Mouse (Mus musculus): ENCODE results near the gene Golga3. TPM values are rescaled to one million over a fixed set of nuclear protein-coding genes. Genes with fewer than 3 reads are reported as not detected.
A peak's percentile ranks its signal among the peaks of the same experiment; 100 is the strongest.

Golga3 gene
- polyA plus RNA-seq, 1 experiment, result 5.3 TPM

- Histone ChIP-seq H3K4me1 (ENCODE audit: control insufficient read depth, insufficient read depth, insufficient read length) (no peaks in the 10 kb centered on the region), H3K4me3 (ENCODE audit: extremely low read depth, insufficient read depth, insufficient read length) (no peak overlapping the region), H3K36me3 (ENCODE audit: control insufficient read depth, insufficient read depth, low read length) (peaks cover 47% of the 10 kb centered on the region), H3K27me3 (ENCODE audit: control insufficient read depth, insufficient read depth, low read length) (no peaks in the 10 kb centered on the region), H3K27ac (ENCODE audit: insufficient read depth, low read length) (no peak overlapping the region)
- no peak for TF ChIP-seq POLR2A (IDR thresholded peaks at IDR 0.05; ENCODE audit: low read depth, low read length)
- peak; percentile 32; the same call in 1 of the 2 replicates for TF ChIP-seq CTCF (IDR thresholded peaks at IDR 0.05; ENCODE audit: extremely low read depth, insufficient read depth, insufficient read length, insufficient replicate concordance)
- 74% methylated on average over 6 of the region's 6 CpGs for WGBS
- peak in 1 of 2 experiments; percentile 12 for DNase-seq (ENCODE audit: low read depth in 1 of 2, low spot score in 2 of 2)
Measured at GRCm38 (mm10) chr5:110204777-110205176, 28.3 kb downstream of the Golga3 start.

GRCm38 (mm10) chr5:110211312-110211711 lies 34.8 kb downstream of the Golga3 start:
- Histone ChIP-seq H3K4me3 (ENCODE audit: extremely low read depth, insufficient read depth, insufficient read length) (no peak overlapping the region), H3K27ac (ENCODE audit: insufficient read depth, low read length) (no peak overlapping the region), H3K27me3 (ENCODE audit: control insufficient read depth, insufficient read depth, low read length) (no peaks in the 10 kb centered on the region), H3K36me3 (ENCODE audit: control insufficient read depth, insufficient read depth, low read length) (peaks cover 54% of the 10 kb centered on the region), H3K4me1 (ENCODE audit: control insufficient read depth, insufficient read depth, insufficient read length) (no peaks in the 10 kb centered on the region)
- no peak for DNase-seq (ENCODE audit: low read depth in 1 of 2, low spot score in 2 of 2)
- 53% methylated on average over 2 of the region's 2 CpGs for WGBS
- TF ChIP-seq CTCF (IDR thresholded peaks at IDR 0.05; ENCODE audit: extremely low read depth, insufficient read depth, insufficient read length, insufficient replicate concordance) (no peak), POLR2A (IDR thresholded peaks at IDR 0.05; ENCODE audit: low read depth, low read length) (no peak)

GRCm38 (mm10) chr5:110216780-110217179 lies 40.3 kb downstream of the Golga3 start:
- no peak for DNase-seq (ENCODE audit: low read depth in 1 of 2, low spot score in 2 of 2)
- no peak overlapping the region for H3K4me3 ChIP-seq (ENCODE audit: extremely low read depth, insufficient read depth, insufficient read length)
- WGBS, result 92% methylated on average over 3 of the region's 3 CpGs
- H3K27ac ChIP-seq (ENCODE audit: insufficient read depth, low read length), result no peak overlapping the region
- H3K4me1 ChIP-seq (ENCODE audit: control insufficient read depth, insufficient read depth, insufficient read length), result no peaks in the 10 kb centered on the region
- peaks cover 50% of the 10 kb centered on the region for H3K36me3 ChIP-seq (ENCODE audit: control insufficient read depth, insufficient read depth, low read length)
- H3K27me3 ChIP-seq (ENCODE audit: control insufficient read depth, insufficient read depth, low read length), result no peaks in the 10 kb centered on the region
- TF ChIP-seq POLR2A (IDR thresholded peaks at IDR 0.05; ENCODE audit: low read depth, low read length) (no peak), CTCF (IDR thresholded peaks at IDR 0.05; ENCODE audit: extremely low read depth, insufficient read depth, insufficient read length, insufficient replicate concordance) (no peak)

GRCm38 (mm10) chr5:110220331-110220730 lies 43.8 kb downstream of the Golga3 start:
- Histone ChIP-seq H3K27me3 (ENCODE audit: control insufficient read depth, insufficient read depth, low read length) (no peaks in the 10 kb centered on the region), H3K27ac (ENCODE audit: insufficient read depth, low read length) (no peak overlapping the region), H3K4me3 (ENCODE audit: extremely low read depth, insufficient read depth, insufficient read length) (no peak overlapping the region), H3K36me3 (ENCODE audit: control insufficient read depth, insufficient read depth, low read length) (peaks cover 39% of the 10 kb centered on the region), H3K4me1 (ENCODE audit: control insufficient read depth, insufficient read depth, insufficient read length) (no peaks in the 10 kb centered on the region)
- WGBS, result 96% methylated on average over 4 of the region's 4 CpGs
- TF ChIP-seq CTCF (IDR thresholded peaks at IDR 0.05; ENCODE audit: extremely low read depth, insufficient read depth, insufficient read length, insufficient replicate concordance), result no peak
- no peak for TF ChIP-seq POLR2A (IDR thresholded peaks at IDR 0.05; ENCODE audit: low read depth, low read length)
- DNase-seq (ENCODE audit: low read depth in 1 of 2, low spot score in 2 of 2), result no peak

GRCm38 (mm10) chr5:110222757-110223156 lies 46.3 kb downstream of the Golga3 start:
- DNase-seq (ENCODE audit: low read depth in 1 of 2, low spot score in 2 of 2), result no peak
- no peak overlapping the region for H3K4me3 ChIP-seq (ENCODE audit: extremely low read depth, insufficient read depth, insufficient read length)
- H3K27ac ChIP-seq (ENCODE audit: insufficient read depth, low read length), result no peak overlapping the region
- H3K27me3 ChIP-seq (ENCODE audit: control insufficient read depth, insufficient read depth, low read length), result no peaks in the 10 kb centered on the region
- TF ChIP-seq POLR2A (IDR thresholded peaks at IDR 0.05; ENCODE audit: low read depth, low read length) (no peak), CTCF (IDR thresholded peaks at IDR 0.05; ENCODE audit: extremely low read depth, insufficient read depth, insufficient read length, insufficient replicate concordance) (no peak)
- H3K36me3 ChIP-seq (ENCODE audit: control insufficient read depth, insufficient read depth, low read length), result peaks cover 32% of the 10 kb centered on the region
- 91% methylated on average over 6 of the region's 6 CpGs for WGBS
- H3K4me1 ChIP-seq (ENCODE audit: control insufficient read depth, insufficient read depth, insufficient read length), result no peaks in the 10 kb centered on the region

- Histone ChIP-seq H3K27me3 (ENCODE audit: control insufficient read depth, insufficient read depth, low read length) (no peaks in the 10 kb centered on the region), H3K36me3 (ENCODE audit: control insufficient read depth, insufficient read depth, low read length) (peaks cover 22% of the 10 kb centered on the region), H3K4me3 (ENCODE audit: extremely low read depth, insufficient read depth, insufficient read length) (no peak overlapping the region), H3K27ac (ENCODE audit: insufficient read depth, low read length) (no peak overlapping the region), H3K4me1 (ENCODE audit: control insufficient read depth, insufficient read depth, insufficient read length) (no peaks in the 10 kb centered on the region; the same call in 1 of the 2 replicates)
- no peak for DNase-seq (ENCODE audit: low read depth in 1 of 2, low spot score in 2 of 2)
- TF ChIP-seq CTCF (IDR thresholded peaks at IDR 0.05; ENCODE audit: extremely low read depth, insufficient read depth, insufficient read length, insufficient replicate concordance), result no peak
- no peak for TF ChIP-seq POLR2A (IDR thresholded peaks at IDR 0.05; ENCODE audit: low read depth, low read length)
- WGBS, result 89% methylated on average over 3 of the region's 3 CpGs
Measured at GRCm38 (mm10) chr5:110225056-110225455, 48.6 kb downstream of the Golga3 start.

- Histone ChIP-seq H3K4me1 (ENCODE audit: control insufficient read depth, insufficient read depth, insufficient read length) (peaks cover 9% of the 10 kb centered on the region), H3K27me3 (ENCODE audit: control insufficient read depth, insufficient read depth, low read length) (no peaks in the 10 kb centered on the region), H3K36me3 (ENCODE audit: control insufficient read depth, insufficient read depth, low read length) (peaks cover 4% of the 10 kb centered on the region; the same call in 1 of the 2 replicates), H3K27ac (ENCODE audit: insufficient read depth, low read length) (no peak overlapping the region), H3K4me3 (ENCODE audit: extremely low read depth, insufficient read depth, insufficient read length) (no peak overlapping the region)
- TF ChIP-seq CTCF (IDR thresholded peaks at IDR 0.05; ENCODE audit: extremely low read depth, insufficient read depth, insufficient read length, insufficient replicate concordance) (no peak), POLR2A (IDR thresholded peaks at IDR 0.05; ENCODE audit: low read depth, low read length) (no peak)
- WGBS, result 94% methylated on average over 1 of the region's 1 CpGs
- no peak for DNase-seq (ENCODE audit: low read depth in 1 of 2, low spot score in 2 of 2)
Measured at GRCm38 (mm10) chr5:110227336-110227883, 50.9 kb downstream of the Golga3 start.
